Mouse (Mus musculus): Measurements from ENCODE around the gene Fchsd2. TPM values are rescaled to one million over a fixed set of nuclear protein-coding genes. Genes with fewer than 3 reads are reported as not detected.

The Fchsd2 gene
- polyA plus RNA-seq, 1 experiment, result 4.5 TPM

DNA sequence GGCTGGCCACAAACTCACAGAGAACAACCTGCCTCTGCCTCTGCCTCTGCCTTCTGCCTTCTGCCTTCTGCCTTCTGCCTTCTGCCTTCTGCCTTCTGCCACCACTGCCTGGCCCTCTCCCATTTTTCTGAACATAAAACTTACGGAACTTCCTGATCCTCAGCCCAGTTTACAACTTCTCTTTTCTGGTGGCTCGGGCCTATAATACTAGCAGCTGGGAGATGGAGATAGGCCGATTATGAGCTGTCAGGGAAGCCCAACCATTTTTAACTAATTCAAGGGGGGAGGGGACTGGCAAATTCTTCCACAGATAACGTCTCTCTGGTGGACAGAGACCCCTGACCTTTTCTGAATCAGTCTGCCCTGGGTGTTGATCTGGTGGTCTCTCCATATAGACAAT lies 22.3 kb upstream of the Fchsd2 start:
- DNase-seq (ENCODE audit: low read depth, low spot score), result no peak
- 5% methylated on average over 4 of the region's 4 CpGs for WGBS

DNA sequence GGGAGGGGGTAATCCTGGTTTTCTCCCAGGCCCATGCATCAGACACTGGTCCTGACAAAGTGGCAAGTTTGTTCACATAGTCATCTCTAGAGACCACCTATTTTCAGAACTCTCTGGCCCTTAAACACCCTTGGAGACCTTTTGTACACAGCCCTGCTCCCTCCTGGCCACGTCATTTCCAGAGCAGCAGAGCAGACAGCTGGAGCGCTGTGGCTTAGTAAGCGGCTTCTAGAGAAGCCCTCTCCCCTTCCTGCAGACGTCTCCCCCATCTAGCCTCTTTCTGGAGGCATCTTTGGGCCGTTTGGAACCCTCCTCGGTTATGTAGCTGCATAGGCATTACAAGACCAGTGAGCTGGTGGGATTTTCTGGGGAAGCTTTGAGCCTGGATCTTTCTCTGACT lies 21.6 kb upstream of the Fchsd2 start:
- DNase-seq (ENCODE audit: low read depth, low spot score), result no peak
- WGBS, result 52% methylated on average over 6 of the region's 6 CpGs

DNA sequence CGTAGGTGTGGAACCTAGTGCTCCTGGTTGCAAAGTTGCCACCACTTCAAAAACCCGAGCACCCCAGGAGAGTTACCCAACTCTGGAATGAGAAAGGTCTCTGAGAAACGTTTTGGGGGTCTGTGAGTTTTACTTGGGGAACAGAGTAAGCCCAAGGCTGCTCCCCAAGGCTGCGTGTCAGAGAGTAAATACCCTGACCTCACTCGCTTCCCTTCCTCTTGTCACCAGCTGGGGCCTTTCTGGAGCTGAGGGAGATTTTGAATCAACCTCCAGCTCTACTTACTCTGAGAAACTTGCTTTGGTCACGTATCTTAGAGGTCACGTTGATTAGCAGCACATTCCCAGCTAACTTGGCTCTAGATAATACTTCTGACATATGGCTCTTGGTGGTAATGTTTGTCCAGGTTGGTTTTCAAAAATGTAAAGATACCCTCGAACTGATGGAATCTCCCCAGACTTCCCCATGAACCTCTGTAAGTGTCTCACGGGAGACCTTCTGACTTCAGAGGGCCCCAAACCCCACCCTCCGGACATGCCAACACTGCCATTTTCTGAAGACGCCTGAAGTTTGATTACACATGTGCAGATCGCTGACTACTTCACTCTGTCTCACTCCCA lies 20.4 kb upstream of the Fchsd2 start:
- no peak for DNase-seq (ENCODE audit: low read depth, low spot score)
- 86% methylated on average over 12 of the region's 12 CpGs for WGBS

DNA sequence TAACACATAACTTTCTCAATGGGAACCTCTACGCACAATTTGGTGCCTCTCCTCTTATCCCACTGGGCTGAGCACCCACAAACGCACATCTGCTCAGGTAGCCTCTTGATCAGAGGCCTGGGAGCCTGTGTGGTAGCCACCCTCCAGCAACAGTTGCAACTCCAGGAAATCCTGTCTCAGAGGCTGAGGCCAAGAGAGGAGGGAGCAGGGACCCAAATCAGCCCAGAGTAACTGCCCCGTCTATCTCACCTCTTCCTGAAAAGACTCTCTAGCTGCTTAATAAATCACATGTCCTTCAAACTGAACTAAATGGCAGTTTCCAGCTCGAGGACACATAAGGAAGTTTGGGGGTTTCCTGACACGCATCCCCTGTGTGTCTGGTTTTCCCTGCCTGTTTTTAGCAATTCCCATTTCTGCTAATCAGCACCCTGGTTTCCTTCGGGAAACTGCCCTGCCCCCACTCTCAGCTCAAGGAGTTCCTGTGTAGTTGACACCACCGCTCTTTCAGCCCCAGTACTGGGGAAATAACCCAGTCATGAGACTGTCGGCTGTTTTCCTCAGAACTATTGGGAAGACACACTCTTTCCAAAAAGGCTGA lies 18.4 kb upstream of the Fchsd2 start:
- WGBS, result 79% methylated on average over 8 of the region's 8 CpGs
- DNase-seq (ENCODE audit: low read depth, low spot score), result no peak

DNA sequence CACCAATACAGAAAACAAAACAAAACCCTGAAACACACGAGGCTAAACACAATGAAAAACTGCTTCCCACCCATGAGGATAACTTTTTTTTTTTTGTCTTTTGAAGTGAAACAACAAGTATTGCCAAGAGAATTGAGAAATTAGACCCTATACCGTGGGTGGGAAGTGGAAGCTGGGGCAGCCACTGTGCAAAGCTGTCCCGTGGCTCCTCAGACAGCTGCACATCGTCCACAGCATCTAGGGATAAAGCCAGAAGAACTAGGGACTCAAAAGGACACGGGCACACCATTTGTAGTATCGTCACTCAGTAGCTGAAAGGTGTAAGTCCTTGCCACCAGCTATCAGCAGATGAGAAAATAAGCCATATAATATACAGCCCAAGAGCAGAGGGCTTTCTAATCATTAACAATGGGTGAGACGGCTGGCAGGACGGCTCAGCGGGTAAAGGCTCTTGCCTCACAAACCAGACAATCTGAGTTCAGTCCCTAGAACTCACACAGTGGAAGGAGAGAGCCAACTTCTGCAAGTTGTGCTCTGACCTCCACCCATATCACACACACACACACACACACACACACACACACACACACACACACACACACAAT lies 9.0 kb upstream of the Fchsd2 start:
- DNase-seq (ENCODE audit: low read depth, low spot score), result no peak
- WGBS, result 17% methylated on average over 9 of the region's 9 CpGs

DNA sequence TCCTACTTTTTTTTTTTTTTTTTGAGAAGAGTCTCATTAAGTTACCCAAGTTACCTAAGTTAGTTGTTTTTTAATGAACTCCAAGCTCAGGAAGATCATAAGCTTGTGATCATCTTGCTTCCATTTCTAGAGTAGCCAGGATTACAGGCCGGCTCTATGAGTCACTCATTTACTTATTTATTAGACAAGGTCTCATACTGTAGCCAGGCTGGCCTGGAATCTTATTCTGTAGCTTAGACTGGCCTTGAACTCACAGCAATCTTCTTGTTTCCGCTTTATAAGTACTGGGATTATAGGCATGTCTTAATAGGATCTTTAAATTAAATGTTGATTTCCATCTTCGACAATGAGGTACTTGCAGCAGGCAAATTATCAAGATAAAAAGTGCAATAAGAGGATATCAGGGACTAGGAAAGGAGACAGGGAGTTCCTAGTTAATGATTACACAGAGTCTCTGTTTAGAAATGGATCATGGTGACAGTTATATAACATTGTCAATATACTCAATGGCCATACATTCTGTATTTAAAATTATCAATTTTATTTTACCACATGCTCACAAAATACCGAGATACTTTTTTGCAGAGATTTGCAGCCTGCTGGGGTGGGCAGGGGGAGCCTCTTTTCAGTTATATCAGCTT lies 7.7 kb upstream of the Fchsd2 start:
- no peak for DNase-seq (ENCODE audit: low read depth, low spot score)
- WGBS, result 36% methylated on average over 4 of the region's 4 CpGs

DNA sequence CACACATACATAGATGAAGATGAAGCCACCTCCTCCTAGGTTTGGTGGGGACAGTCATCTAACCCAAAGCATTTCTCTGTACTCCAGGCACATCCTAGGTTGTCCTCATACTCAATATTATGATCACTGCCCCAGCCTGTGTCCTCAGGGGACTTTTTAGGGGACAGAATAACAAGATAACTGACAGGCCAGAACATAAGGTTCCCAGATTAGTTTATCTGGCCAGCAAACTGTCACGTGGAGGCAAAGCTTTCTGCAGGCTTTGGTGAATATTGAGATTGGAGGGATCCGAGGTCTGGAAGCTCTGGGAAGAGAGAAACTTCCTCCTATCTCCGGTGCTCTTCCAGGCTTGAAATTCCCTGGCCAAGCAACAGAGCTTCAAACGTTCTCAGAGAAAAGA lies 6.9 kb upstream of the Fchsd2 start:
- no peak for DNase-seq (ENCODE audit: low read depth, low spot score)

DNA sequence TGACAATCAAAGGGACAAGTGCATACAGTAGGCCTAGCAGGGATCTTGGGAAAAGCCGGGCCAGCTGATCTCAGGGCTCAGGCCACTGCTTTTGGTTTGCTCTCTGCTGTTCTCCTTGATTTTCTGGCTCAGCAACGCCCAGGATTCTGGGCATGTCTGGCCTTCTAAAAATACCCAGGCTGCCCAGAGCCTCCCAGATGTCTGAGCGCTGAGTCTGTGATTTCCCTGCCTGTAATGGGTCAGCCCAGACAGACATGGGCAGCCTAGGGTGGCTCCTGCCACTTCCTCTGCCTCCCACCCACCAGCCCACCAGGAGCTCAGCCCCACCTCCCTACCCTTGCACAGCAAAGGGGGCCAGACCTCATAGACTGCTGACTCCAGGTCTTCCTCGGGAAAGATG lies 4.0 kb upstream of the Fchsd2 start:
- 66% methylated on average over 4 of the region's 4 CpGs for WGBS

More for the DNA sequence above, 6.9 kb upstream of the Fchsd2 start:
- 31% methylated on average over 4 of the region's 4 CpGs for WGBS

DNA sequence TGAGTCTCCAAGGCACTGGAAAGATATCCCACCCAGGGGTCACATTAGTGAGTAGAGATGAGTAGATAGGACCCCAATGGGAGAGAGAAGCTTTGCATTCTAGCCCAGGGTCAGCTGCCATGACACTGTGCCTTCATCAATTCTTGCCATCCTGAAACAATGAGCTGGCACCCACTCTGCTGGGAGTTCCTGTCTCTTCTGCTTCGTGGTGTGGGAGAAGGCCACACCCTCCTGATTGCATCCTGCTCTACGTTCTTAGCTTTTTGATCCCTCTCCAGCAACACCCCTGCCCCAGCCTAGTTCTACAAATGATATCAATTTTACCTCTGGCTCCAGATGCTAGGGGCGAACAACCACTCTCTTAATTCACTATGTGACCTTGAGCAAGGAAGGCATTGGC lies 3.4 kb upstream of the Fchsd2 start:
- WGBS, result 32% methylated on average over 3 of the region's 3 CpGs

More for the DNA sequence above, 4.0 kb upstream of the Fchsd2 start:
- no peak for DNase-seq (ENCODE audit: low read depth, low spot score)

DNA sequence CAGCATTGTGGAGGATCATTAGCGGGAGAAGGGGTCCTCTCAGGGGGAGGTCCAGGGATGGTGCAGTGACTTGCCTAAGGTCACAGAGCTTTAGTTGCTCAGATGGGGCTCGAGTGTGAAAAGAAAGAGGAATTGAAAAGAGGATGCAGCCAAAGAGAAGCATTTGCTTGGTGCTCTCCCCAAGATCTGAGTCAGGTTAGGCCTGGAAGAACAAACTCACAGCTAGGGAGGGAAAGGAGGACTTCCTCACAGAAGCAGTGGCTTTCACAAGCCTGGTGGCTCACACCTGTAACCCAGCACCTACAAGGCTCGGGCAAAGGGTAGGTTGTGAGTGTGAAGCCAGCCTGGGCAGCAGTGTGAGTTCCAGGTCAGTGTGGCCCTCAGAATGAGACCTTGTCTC lies 568 bp downstream of the Fchsd2 start:
- 72% methylated on average over 3 of the region's 3 CpGs for WGBS
- no peak for DNase-seq (ENCODE audit: low read depth, low spot score)

More for the DNA sequence above, 3.4 kb upstream of the Fchsd2 start:
- DNase-seq (ENCODE audit: low read depth, low spot score), result no peak

DNA sequence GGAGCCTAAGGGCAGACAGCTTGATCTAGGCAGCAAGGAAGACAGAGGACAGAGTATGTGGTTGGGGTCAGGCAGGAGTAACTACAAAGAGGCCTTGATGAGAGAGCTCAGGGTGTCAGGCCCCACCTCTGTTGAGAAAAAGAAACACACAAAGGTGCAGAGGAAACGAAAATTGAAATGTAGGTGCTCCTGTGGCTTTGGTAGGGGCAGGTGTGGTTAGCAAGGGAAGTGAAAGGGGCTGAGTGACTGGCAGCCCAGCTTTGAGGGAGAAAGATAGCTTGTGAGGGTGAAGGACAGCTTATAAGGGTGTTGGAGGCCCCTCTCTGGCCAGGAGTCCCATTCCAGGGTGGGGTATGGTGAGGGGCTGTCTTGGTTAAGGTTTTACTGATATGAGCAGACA lies 2.1 kb downstream of the Fchsd2 start:
- DNase-seq (ENCODE audit: low read depth, low spot score), result no peak

DNA sequence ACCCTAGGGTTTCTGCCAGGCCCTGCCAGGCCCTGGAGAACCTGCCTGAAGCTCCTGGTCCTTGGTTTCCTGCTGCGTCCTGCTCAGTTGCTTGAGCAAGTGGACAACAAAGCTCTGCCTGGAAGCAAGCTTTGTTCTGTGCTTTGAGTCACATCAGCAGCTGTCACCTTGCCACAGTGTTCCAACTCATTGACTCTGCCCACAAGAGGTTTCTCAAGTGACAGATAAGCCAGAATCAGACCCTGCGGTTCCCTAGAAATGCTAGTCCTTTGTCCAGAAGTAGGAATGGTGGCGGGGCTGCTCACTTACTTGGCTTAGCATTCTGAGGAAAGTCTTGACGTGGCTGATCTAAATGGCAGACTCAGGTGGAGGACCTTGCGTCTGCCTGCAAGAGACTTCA lies 2.9 kb downstream of the Fchsd2 start:
- WGBS, result 91% methylated on average over 5 of the region's 5 CpGs
- no peak for DNase-seq (ENCODE audit: low read depth, low spot score)

More for the DNA sequence above, 2.1 kb downstream of the Fchsd2 start:
- WGBS, result 83% methylated on average over 1 of the region's 1 CpGs

DNA sequence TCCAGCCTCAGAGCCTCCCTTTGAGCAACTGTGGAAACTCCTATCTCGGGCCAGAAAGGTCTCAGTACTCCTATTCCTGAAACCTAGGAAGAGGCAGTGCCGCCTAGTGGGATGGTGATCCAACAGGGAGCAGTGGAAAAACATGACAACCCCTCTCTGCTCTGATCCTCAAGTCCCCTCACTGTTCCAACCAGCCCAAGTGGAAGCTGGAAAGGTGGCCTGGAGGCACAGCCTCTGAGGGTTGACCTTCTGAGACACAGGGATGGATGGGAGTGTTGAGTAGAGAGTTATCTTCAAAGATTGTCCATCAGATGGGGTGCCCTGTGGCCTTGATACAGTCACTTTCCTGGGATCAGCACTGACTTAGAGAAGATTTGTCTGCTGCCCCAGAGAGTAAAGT lies 3.9 kb downstream of the Fchsd2 start:
- DNase-seq (ENCODE audit: low read depth, low spot score), result no peak
- 94% methylated on average over 2 of the region's 2 CpGs for WGBS

DNA sequence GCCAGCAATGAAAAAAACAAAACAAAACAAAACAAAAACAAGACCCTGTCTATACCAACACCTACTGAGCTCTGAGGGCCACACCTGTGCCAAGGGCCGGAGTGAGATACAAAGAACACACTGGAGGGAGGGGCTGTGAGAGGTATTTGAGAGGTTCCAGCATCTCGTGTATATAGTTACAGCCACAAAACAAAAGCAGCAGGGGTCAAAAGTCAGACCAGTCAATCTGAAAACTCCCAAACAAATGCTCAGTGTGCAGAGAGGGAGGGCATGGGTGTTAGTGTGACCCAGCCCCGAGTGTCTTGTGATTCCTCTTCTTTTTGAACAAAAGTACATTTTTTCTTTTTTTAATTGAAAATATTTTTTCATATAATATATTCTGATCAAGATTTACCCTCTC lies 4.4 kb downstream of the Fchsd2 start:
- DNase-seq (ENCODE audit: low read depth, low spot score), result no peak
- WGBS, result 26% methylated on average over 3 of the region's 3 CpGs

DNA sequence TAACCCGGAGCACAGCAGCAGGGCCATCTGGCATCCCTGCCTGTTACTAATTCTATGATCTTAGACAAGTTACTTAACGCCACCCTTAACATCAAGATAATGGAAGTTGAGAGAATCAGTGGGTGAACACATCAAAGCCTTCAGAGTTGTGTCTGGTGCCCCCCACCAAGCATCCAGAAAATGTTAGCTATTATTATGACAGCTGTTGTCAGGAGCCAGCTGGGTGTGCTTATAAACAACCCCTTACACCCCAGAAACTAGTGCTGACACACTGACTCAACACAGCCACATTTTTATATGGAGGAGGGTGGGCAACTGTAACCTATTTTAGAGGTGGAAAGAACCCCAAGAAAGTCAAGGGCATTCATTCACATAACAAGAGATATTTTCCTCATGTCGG lies 7.3 kb downstream of the Fchsd2 start:
- 88% methylated on average over 3 of the region's 3 CpGs for WGBS
- no peak for DNase-seq (ENCODE audit: low read depth, low spot score)

DNA sequence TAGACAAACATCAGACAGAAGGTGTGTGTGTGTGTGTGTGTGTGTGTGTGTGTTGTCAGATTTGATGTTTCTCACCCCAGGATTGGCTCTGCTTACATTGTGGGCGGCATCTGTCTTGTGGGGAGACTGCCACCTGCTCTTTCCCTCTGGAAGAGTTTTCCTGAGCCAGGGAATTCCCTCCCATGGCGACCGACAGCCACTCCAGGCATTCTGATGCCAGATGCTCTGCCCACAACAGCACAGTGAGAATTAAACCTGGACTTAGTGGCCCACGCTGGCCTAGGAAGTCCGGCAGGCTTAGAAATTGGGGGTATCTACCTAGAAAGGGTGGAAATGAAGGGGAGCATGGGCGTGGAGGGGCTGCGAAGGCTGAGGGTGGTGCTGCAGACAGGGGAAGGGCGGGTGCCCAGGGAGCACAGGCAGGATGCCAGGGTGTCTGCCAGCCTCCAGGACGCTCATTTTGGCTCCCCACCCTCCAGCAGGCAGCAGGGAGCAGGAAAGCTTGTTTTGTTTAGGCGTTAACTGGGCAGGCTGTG lies 8.6 kb downstream of the Fchsd2 start:
- 29% methylated on average over 10 of the region's 10 CpGs for whole genome bisulfite sequencing
- DNase-seq (ENCODE audit: low read depth, low spot score), result peak; percentile 72

DNA sequence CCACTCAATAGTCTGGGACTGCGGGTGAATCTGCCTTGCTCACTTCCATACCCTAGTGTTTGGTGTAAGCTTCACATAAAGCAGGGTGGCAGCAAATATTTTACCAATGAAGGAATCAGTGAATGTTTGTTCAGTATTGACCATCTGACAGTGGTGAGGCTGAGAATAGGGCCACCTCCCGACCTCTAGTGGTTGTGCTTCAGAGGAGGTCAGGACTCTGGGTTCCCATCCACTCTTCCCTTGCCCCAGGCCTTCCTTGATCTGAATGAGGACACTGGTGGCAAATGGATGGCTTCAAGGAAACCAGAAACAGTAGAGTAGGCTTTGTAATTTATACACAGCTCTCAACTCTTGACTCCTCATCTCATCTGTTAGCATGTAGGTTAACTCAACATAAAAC lies 14.0 kb downstream of the Fchsd2 start:
- 59% methylated on average over 2 of the region's 2 CpGs for WGBS

DNA sequence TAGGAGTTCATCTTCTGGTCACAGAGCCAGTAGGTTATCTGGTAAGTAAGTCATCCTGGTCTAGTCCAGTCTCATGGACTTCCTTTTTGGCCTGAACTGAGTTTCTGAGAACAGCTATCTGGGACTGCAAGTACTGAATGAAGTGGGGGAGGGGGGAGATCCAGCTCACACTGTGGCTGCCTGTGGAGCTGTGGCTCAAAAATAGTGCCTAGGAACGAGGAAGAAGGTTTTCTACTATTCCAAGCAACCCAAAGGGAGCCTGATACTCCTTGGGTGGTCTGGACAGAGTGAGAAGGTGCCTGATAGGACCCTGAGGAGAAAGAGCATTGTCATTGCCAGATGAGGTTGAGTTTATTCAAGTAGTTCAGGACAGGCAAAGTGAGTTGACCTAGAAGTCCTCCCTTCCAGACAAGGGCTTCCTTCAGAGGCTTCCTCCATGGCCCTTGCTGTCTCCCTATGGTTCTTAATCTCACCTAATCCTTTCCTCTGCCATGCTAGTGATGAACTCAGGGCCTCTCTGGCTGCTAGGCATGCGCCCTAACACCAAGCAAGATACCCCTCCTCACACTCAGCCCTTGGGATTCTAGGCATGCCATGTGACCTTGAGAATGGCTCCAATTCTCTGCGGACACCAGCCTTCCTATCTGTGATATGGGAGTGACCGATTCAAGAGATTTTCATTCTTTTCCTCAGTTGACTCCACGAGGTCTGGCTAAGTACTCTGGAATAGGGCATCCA lies 14.6 kb downstream of the Fchsd2 start:
- no peak for DNase-seq (ENCODE audit: low read depth, low spot score)
- 43% methylated on average over 5 of the region's 5 CpGs for WGBS

More for the DNA sequence above, 14.0 kb downstream of the Fchsd2 start:
- no peak for DNase-seq (ENCODE audit: low read depth, low spot score)

DNA sequence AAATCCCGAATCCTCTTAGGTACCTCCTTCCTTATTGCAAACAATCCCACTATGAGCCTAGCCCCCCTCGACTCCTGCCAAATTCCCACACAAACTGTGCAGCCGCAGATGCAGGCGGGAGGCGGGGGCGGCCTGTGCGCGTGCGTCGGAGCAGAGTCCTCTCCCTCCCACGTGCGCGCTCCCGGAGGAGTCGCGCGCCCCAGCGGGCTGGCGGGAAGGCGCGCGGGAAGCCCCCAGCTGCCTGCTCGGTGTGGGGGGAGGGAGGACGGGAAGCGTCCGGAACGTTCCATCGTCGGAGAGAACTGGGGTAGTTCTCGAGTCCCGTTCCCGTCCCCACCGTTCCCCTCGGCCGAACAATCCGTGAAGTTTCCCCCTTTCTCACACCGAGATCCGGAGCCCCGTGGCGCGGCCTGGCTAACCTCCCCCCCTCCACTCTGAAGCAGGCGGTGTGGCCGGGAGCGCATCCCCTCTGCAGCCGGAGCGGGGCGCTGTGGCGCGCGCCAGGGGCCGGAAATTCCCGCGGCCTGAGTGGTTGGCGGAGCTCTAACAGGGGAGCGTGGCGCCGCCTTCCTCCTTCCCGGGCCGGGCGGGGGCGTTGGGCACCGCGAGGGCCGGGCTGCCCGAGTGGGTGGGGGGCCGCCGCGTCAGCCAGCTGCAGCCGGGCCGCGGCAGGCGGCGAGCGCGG lies 15.4 kb downstream of the Fchsd2 start:
- peak; percentile 75 for DNase-seq (ENCODE audit: low read depth, low spot score)
- under 1% methylated on average over 65 of the region's 75 CpGs for WGBS
